Mouse (Mus musculus) midbrain, embryonic 15.5 days (tissue): ENCODE results near the gene Dpf3. TPM values are rescaled to one million over a fixed set of nuclear protein-coding genes. Genes with fewer than 3 reads are reported as not detected.

Source experiments
- ATAC-seq: fragments of 200-750 bp; cut with Nextera tagmentation; replicated peaks from 2 replicates; pipeline ENCODE4 v1.8.0; 2017; ENCODE audit warnings: moderate TSS enrichment
- H3K27ac ChIP-seq: fragments of 300-500 bp; sonication (generic); 2 replicates; pipeline ENCODE4 v1.5.1; 2015; ENCODE audit warnings: mild to moderate bottlenecking, inconsistent platforms
- H3K27me3 ChIP-seq: fragments of 300-500 bp; sonication (generic); replicated peaks from 2 replicates; pipeline ENCODE4 v1.6.1; 2015; ENCODE audit warnings: inconsistent platforms
- H3K36me3 ChIP-seq: fragments of 300-500 bp; sonication (generic); replicated peaks from 2 replicates; pipeline ENCODE4 v1.6.1; 2015; ENCODE audit warnings: inconsistent platforms
- H3K4me1 ChIP-seq: fragments of 300-500 bp; sonication (generic); 2 replicates; pipeline ENCODE4 v1.6.1; 2015; ENCODE audit warnings: inconsistent platforms
- H3K4me2 ChIP-seq: fragments of 300-500 bp; sonication (generic); 2 replicates; pipeline ENCODE4 v1.6.1; 2015; ENCODE audit warnings: inconsistent platforms, mild to moderate bottlenecking, moderate library complexity
- H3K4me3 ChIP-seq: fragments of 300-500 bp; sonication (generic); 2 replicates; pipeline ENCODE4 v1.5.1; 2015; ENCODE audit warnings: mild to moderate bottlenecking, inconsistent platforms
- H3K9ac ChIP-seq: fragments of 300-500 bp; sonication (generic); 2 replicates; pipeline ENCODE4 v1.6.1; 2015; ENCODE audit warnings: mild to moderate bottlenecking, inconsistent platforms
- H3K9me3 ChIP-seq: fragments of 300-500 bp; sonication (generic); 2 replicates; pipeline ENCODE4 v1.6.1; 2016; ENCODE audit warnings: inconsistent platforms
- WGBS: fragments of 180-500 bp; shearing (Covaris S2); methylation state at CpG from one replicate; pipeline ENCODE4 v1.1.7; 2015; ENCODE audit warnings: mixed read lengths; 5-methylcytosine and 5-hydroxymethylcytosine counted together
- polyA plus RNA-seq: library from polyadenylated mRNA; unstranded; fragments of >200 nt; fragmentation: Nextera tagmentation; extraction: Ambion mirVana; gene quantifications from 2 replicates; pipeline ENCODE4 v1.2.1, GENCODE M21; 2015

The Dpf3 gene
- polyA plus RNA-seq, 1 experiment from 2014 or later = 26.9 TPM

- H3K4me1 ChIP-seq = peaks cover 13% of the 10 kb centered on the region
- 88% methylated on average over 6 of the region's 6 CpGs for WGBS
Measured at GRCm38 (mm10) chr12:83283591-83284320, 203.8 kb downstream of the Dpf3 start.

GRCm38 (mm10) chr12:83277537-83278441 is 209.7 kb downstream of the Dpf3 start:
- Histone ChIP-seq H3K9ac (no peak overlapping the region), H3K27me3 (no peaks in the 10 kb centered on the region), H3K27ac (peak overlapping the region; percentile 80), H3K9me3 (peaks cover 2% of the 10 kb centered on the region; the same call in 1 of the 2 replicates), H3K4me3 (no peak overlapping the region), H3K36me3 (no peaks in the 10 kb centered on the region), H3K4me2 (no peak overlapping the region), H3K4me1 (peaks cover 21% of the 10 kb centered on the region)
- 45% methylated on average over 11 of the region's 11 CpGs for WGBS
- peak; percentile 88 for ATAC-seq

More at GRCm38 (mm10) chr12:83283591-83284320, 203.8 kb downstream of the Dpf3 start:
- Histone ChIP-seq H3K36me3 (no peaks in the 10 kb centered on the region), H3K27me3 (no peaks in the 10 kb centered on the region), H3K4me3 (no peak overlapping the region), H3K4me2 (no peak overlapping the region), H3K27ac (no peak overlapping the region), H3K9ac (no peak overlapping the region), H3K9me3 (peaks cover 2% of the 10 kb centered on the region; the same call in 1 of the 2 replicates)
- ATAC-seq = no peak

- no peak for ATAC-seq
- 86% methylated on average over 3 of the region's 3 CpGs for WGBS
- H3K4me2 ChIP-seq = no peak overlapping the region
- no peak overlapping the region for H3K9ac ChIP-seq
- no peak overlapping the region for H3K4me3 ChIP-seq
- H3K9me3 ChIP-seq = no peaks in the 10 kb centered on the region
- 0 out of 2 replicates have a peak, but pooled peaks cover 6% of the 10 kb centered on the region for H3K4me1 ChIP-seq
- no peaks in the 10 kb centered on the region for H3K27me3 ChIP-seq
- no peaks in the 10 kb centered on the region for H3K36me3 ChIP-seq
- H3K27ac ChIP-seq = no peak overlapping the region
Measured at GRCm38 (mm10) chr12:83271215-83271614, 216.3 kb downstream of the Dpf3 start.

- Histone ChIP-seq H3K9me3 (no peaks in the 10 kb centered on the region), H3K27ac (peak overlapping the region; percentile 39; the same call in 1 of the 2 replicates), H3K27me3 (no peaks in the 10 kb centered on the region), H3K36me3 (no peaks in the 10 kb centered on the region), H3K4me3 (no peak overlapping the region), H3K4me1 (0 out of 2 replicates have a peak, but pooled peaks cover 6% of the 10 kb centered on the region), H3K9ac (no peak overlapping the region), H3K4me2 (no peak overlapping the region)
- 0 out of 2 replicates have a peak, but pooled peaks have one; percentile 39 for ATAC-seq
- WGBS = 64% methylated on average over 11 of the region's 11 CpGs
Measured at GRCm38 (mm10) chr12:83268504-83268922, 219.0 kb downstream of the Dpf3 start.

GRCm38 (mm10) chr12:83260540-83260939 is 227.0 kb downstream of the Dpf3 start:
- no peaks in the 10 kb centered on the region for H3K27me3 ChIP-seq
- no peak overlapping the region for H3K4me3 ChIP-seq
- H3K27ac ChIP-seq = no peak overlapping the region
- H3K4me2 ChIP-seq = no peak overlapping the region
- no peaks in the 10 kb centered on the region for H3K4me1 ChIP-seq
- no peaks in the 10 kb centered on the region for H3K9me3 ChIP-seq
- H3K9ac ChIP-seq = no peak overlapping the region
- no peaks in the 10 kb centered on the region for H3K36me3 ChIP-seq
- 68% methylated on average over 2 of the region's 2 CpGs for WGBS
- ATAC-seq = no peak

GRCm38 (mm10) chr12:83254399-83254798 is 233.1 kb downstream of the Dpf3 start:
- Histone ChIP-seq H3K27ac (no peak overlapping the region), H3K36me3 (no peaks in the 10 kb centered on the region), H3K4me3 (no peak overlapping the region), H3K9me3 (no peaks in the 10 kb centered on the region), H3K27me3 (no peaks in the 10 kb centered on the region), H3K9ac (no peak overlapping the region), H3K4me1 (no peaks in the 10 kb centered on the region), H3K4me2 (no peak overlapping the region)
- no peak for ATAC-seq
- 86% methylated on average over 4 of the region's 4 CpGs for WGBS

GRCm38 (mm10) chr12:83249066-83249465 is 238.4 kb downstream of the Dpf3 start:
- WGBS = 76% methylated on average over 3 of the region's 3 CpGs
- no peak for ATAC-seq
- no peaks in the 10 kb centered on the region for H3K27me3 ChIP-seq
- H3K4me3 ChIP-seq = no peak overlapping the region
- no peaks in the 10 kb centered on the region for H3K36me3 ChIP-seq
- H3K4me2 ChIP-seq = no peak overlapping the region
- H3K9me3 ChIP-seq = no peaks in the 10 kb centered on the region
- H3K27ac ChIP-seq = no peak overlapping the region
- no peaks in the 10 kb centered on the region for H3K4me1 ChIP-seq
- no peak overlapping the region for H3K9ac ChIP-seq

- ATAC-seq = no peak
- H3K9me3 ChIP-seq = no peaks in the 10 kb centered on the region
- H3K4me2 ChIP-seq = no peak overlapping the region
- no peaks in the 10 kb centered on the region for H3K27me3 ChIP-seq
- H3K9ac ChIP-seq = no peak overlapping the region
- no peak overlapping the region for H3K27ac ChIP-seq
- no peaks in the 10 kb centered on the region for H3K4me1 ChIP-seq
- no peak overlapping the region for H3K4me3 ChIP-seq
- 76% methylated on average over 2 of the region's 2 CpGs for WGBS
- H3K36me3 ChIP-seq = no peaks in the 10 kb centered on the region
Measured at GRCm38 (mm10) chr12:83248636-83249035, 238.9 kb downstream of the Dpf3 start.

- 83% methylated on average over 3 of the region's 3 CpGs for WGBS
- Histone ChIP-seq H3K27ac (no peak overlapping the region), H3K9ac (no peak overlapping the region), H3K27me3 (no peaks in the 10 kb centered on the region), H3K4me1 (no peaks in the 10 kb centered on the region), H3K4me3 (no peak overlapping the region), H3K9me3 (no peaks in the 10 kb centered on the region), H3K36me3 (no peaks in the 10 kb centered on the region), H3K4me2 (no peak overlapping the region)
- ATAC-seq = no peak
Measured at GRCm38 (mm10) chr12:83247669-83248068, 239.8 kb downstream of the Dpf3 start.

GRCm38 (mm10) chr12:83241022-83241421 is 246.5 kb downstream of the Dpf3 start:
- no peaks in the 10 kb centered on the region for H3K9me3 ChIP-seq
- H3K36me3 ChIP-seq = no peaks in the 10 kb centered on the region
- H3K27ac ChIP-seq = no peak overlapping the region
- no peak overlapping the region for H3K4me3 ChIP-seq
- no peaks in the 10 kb centered on the region for H3K27me3 ChIP-seq
- peaks cover 10% of the 10 kb centered on the region; the same call in 1 of the 2 replicates for H3K4me1 ChIP-seq
- no peak overlapping the region for H3K9ac ChIP-seq
- ATAC-seq = no peak
- H3K4me2 ChIP-seq = no peak overlapping the region
- 73% methylated on average over 3 of the region's 3 CpGs for WGBS

GRCm38 (mm10) chr12:83240571-83240970 is 246.9 kb downstream of the Dpf3 start:
- Histone ChIP-seq H3K36me3 (no peaks in the 10 kb centered on the region), H3K4me3 (no peak overlapping the region), H3K27me3 (no peaks in the 10 kb centered on the region), H3K9ac (no peak overlapping the region), H3K4me2 (no peak overlapping the region), H3K27ac (no peak overlapping the region), H3K4me1 (peaks cover 10% of the 10 kb centered on the region; the same call in 1 of the 2 replicates), H3K9me3 (no peaks in the 10 kb centered on the region)
- ATAC-seq = no peak

- H3K27ac ChIP-seq = no peak overlapping the region
- no peak overlapping the region for H3K4me3 ChIP-seq
- no peaks in the 10 kb centered on the region for H3K27me3 ChIP-seq
- H3K4me2 ChIP-seq = no peak overlapping the region
- no peaks in the 10 kb centered on the region for H3K9me3 ChIP-seq
- WGBS = 93% methylated on average over 6 of the region's 6 CpGs
- H3K36me3 ChIP-seq = no peaks in the 10 kb centered on the region
- no peak overlapping the region for H3K9ac ChIP-seq
- peaks cover 12% of the 10 kb centered on the region for H3K4me1 ChIP-seq
- no peak for ATAC-seq
Measured at GRCm38 (mm10) chr12:83235781-83236180, 251.7 kb downstream of the Dpf3 start.
